Mouse (Mus musculus) forebrain, postnatal 0 days (tissue): ENCODE data around the gene Emp1. TPM values are rescaled to one million over a fixed set of nuclear protein-coding genes. Genes with fewer than 3 reads are reported as not detected.

Experiments used
- ATAC-seq: fragments of 200-750 bp; cut with Nextera tagmentation; 2 replicates; pipeline ENCODE4 v1.8.0; 2017; ENCODE audit warnings: mild to moderate bottlenecking, moderate library complexity
- DNase-seq: peaks from one replicate; pipeline ENCODE4 v3.0.0-alpha.2; 2015
- H3K27ac ChIP-seq: fragments of 300-500 bp; sonication (generic); 2 replicates; pipeline ENCODE4 v1.5.1; 2014; ENCODE audit warnings: low read depth, mild to moderate bottlenecking, antibody characterized with exemption, low read length, moderate library complexity, mixed read lengths
- H3K27me3 ChIP-seq: fragments of 300-500 bp; sonication (generic); 2 replicates; pipeline ENCODE4 v1.6.1; 2014; ENCODE audit warnings: mild to moderate bottlenecking, low read length, mixed read lengths; ENCODE audit not compliant: insufficient read depth
- H3K36me3 ChIP-seq: fragments of 300-500 bp; sonication (generic); 2 replicates; pipeline ENCODE4 v1.6.1; 2014; ENCODE audit warnings: mild to moderate bottlenecking, moderate library complexity; ENCODE audit not compliant: insufficient read depth
- H3K4me1 ChIP-seq: fragments of 300-500 bp; sonication (generic); 2 replicates; pipeline ENCODE4 v1.6.1; 2014; ENCODE audit warnings: antibody characterized with exemption; ENCODE audit not compliant: insufficient read depth
- H3K4me2 ChIP-seq: fragments of 300-500 bp; sonication (generic); 2 replicates; pipeline ENCODE4 v1.6.1; 2014; ENCODE audit warnings: low read depth, mild to moderate bottlenecking, moderate library complexity
- H3K4me3 ChIP-seq: fragments of 300-500 bp; sonication (generic); 2 replicates; pipeline ENCODE4 v1.5.1; 2014; ENCODE audit warnings: low read depth, low read length, mixed read lengths
- H3K9ac ChIP-seq: fragments of 300-500 bp; sonication (generic); 2 replicates; pipeline ENCODE4 v1.6.1; 2014; ENCODE audit warnings: mild to moderate bottlenecking
- H3K9me3 ChIP-seq: fragments of 300-500 bp; sonication (generic); 2 replicates; pipeline ENCODE4 v1.6.1; 2016; ENCODE audit warnings: low read length
- CTCF ChIP-seq: sonication (generic); IDR thresholded peaks from 2 replicates; pipeline ENCODE4 v1.5.1; 2016; ENCODE audit warnings: antibody characterized with exemption, control low read depth, low read depth
- WGBS: fragments of 180-500 bp; shearing (Covaris S2); extraction: QIAGEN DNeasy Blood & Tissue Kit; methylation state at CpG from one replicate; pipeline ENCODE4 v1.1.7; 2014; 5-methylcytosine and 5-hydroxymethylcytosine counted together
- polyA plus RNA-seq: library from polyadenylated mRNA; unstranded; fragments of >200 nt; fragmentation: Nextera tagmentation; extraction: Ambion mirVana; gene quantifications from 2 replicates; pipeline ENCODE4 v1.2.1, GENCODE M21; 2015
- total RNA-seq: library from RNA; depleted of rRNA; stranded (reverse); fragments of >200 nt; gene quantifications from 2 replicates; pipeline ENCODE4 v1.2.3, GENCODE M21; 2014

Gene Emp1
- total and polyA plus RNA-seq, 2 experiments from 2014 or later = 4.3 to 37.0 TPM

DNA sequence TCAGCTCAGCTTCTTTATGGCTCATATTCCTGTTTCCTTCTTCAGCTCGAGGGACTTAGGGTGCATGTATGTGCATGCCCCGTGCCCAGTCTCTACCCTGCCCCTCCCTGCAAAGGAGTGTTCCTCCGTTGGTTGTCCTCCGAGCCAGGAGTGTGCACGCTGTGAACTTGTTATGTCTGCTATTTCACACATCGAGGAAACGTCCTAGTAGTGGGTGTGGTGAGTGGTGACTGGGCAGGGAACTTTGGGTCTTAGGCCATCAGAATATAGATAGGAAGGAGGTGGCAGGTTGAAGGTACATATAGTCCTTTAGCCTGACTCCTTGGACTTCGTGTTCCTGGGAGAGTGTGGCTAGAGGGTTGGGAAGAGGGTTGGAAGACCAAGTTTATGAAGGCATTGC, 26.4 kb downstream of the Emp1 start:
- Histone ChIP-seq H3K27ac (0 out of 2 replicates have a peak overlapping the region, but pooled peaks have one; percentile 15), H3K9me3 (no peaks in the 10 kb centered on the region), H3K36me3 (no peaks in the 10 kb centered on the region), H3K27me3 (no peaks in the 10 kb centered on the region), H3K9ac (no peak overlapping the region), H3K4me2 (no peak overlapping the region), H3K4me1 (no peaks in the 10 kb centered on the region), H3K4me3 (no peak overlapping the region)
- ATAC-seq (no peak), DNase-seq (no peak)
- no peak for TF ChIP-seq CTCF
- 83% methylated on average over 8 of the region's 8 CpGs for WGBS

DNA sequence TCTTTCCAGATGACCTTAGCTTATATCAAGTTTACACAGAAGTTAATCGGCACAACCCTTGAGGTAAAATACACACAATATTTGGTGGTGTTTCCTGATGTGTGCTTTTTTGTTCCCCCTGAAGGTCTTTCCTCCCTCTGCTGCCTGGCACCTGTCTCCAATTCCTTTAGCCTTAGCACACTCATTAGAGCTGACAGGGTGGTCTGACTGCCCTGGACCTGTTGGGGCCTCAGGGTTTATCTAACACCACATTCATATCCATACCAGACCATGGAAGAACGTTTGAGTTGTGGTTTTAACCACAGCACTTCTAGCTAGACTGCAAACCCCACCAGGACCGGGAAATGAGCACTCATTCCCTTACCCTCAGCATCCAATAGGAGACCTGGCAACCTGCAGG, 28.1 kb downstream of the Emp1 start:
- ATAC-seq = no peak
- no peaks in the 10 kb centered on the region for H3K9me3 ChIP-seq
- H3K36me3 ChIP-seq = no peaks in the 10 kb centered on the region
- TF ChIP-seq CTCF = no peak
- H3K4me1 ChIP-seq = no peaks in the 10 kb centered on the region
- no peak for DNase-seq
- H3K27ac ChIP-seq = no peak overlapping the region
- no peaks in the 10 kb centered on the region for H3K27me3 ChIP-seq
- no peak overlapping the region for H3K9ac ChIP-seq
- 73% methylated on average over 3 of the region's 3 CpGs for WGBS
- H3K4me2 ChIP-seq = no peak overlapping the region
- H3K4me3 ChIP-seq = no peak overlapping the region

GRCm38 (mm10) chr6:135395375-135395774, 33.0 kb downstream of the Emp1 start:
- DNase-seq (no peak), ATAC-seq (no peak)
- TF ChIP-seq CTCF = no peak
- H3K4me1 ChIP-seq = no peaks in the 10 kb centered on the region
- no peaks in the 10 kb centered on the region for H3K27me3 ChIP-seq
- no peak overlapping the region for H3K4me2 ChIP-seq
- H3K27ac ChIP-seq = no peak overlapping the region
- no peaks in the 10 kb centered on the region for H3K36me3 ChIP-seq
- no peaks in the 10 kb centered on the region for H3K9me3 ChIP-seq
- 87% methylated on average over 8 of the region's 8 CpGs for WGBS
- H3K4me3 ChIP-seq = no peak overlapping the region
- H3K9ac ChIP-seq = no peak overlapping the region

GRCm38 (mm10) chr6:135397089-135397488, 34.7 kb downstream of the Emp1 start:
- Histone ChIP-seq H3K4me1 (no peaks in the 10 kb centered on the region), H3K9ac (no peak overlapping the region), H3K27ac (no peak overlapping the region), H3K36me3 (no peaks in the 10 kb centered on the region), H3K4me3 (no peak overlapping the region), H3K9me3 (no peaks in the 10 kb centered on the region), H3K27me3 (no peaks in the 10 kb centered on the region), H3K4me2 (no peak overlapping the region)
- 79% methylated on average over 4 of the region's 4 CpGs for WGBS
- DNase-seq (no peak), ATAC-seq (no peak)
- no peak; the same call in 1 of the 2 replicates for TF ChIP-seq CTCF

GRCm38 (mm10) chr6:135397788-135398187, 35.4 kb downstream of the Emp1 start:
- Histone ChIP-seq H3K27me3 (no peaks in the 10 kb centered on the region), H3K4me2 (no peak overlapping the region), H3K9ac (no peak overlapping the region), H3K36me3 (no peaks in the 10 kb centered on the region), H3K4me1 (no peaks in the 10 kb centered on the region), H3K27ac (no peak overlapping the region), H3K4me3 (no peak overlapping the region), H3K9me3 (no peaks in the 10 kb centered on the region)
- TF ChIP-seq CTCF = peak; percentile 49
- WGBS = 90% methylated on average over 8 of the region's 8 CpGs
- DNase-seq = no peak
- ATAC-seq = no peak

DNA sequence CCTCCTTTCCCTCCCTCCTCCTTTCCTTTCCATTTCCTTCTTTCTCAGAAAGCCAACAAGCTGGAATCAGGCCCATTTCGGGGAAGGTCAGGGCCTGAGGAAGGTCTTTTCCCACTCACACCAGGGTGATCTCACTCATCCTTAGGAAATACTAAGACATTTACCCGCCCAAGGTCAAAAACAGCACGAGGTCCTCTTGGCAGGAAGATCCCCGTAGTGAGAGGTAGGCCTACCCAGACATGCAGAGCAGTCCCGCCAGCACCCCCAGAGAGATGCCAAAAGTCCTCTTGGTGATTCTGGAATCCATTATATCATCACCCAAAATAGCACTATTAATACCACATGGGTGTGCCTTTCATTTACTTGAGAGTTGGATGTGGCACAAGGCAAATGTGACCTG, 36.5 kb downstream of the Emp1 start:
- no peak overlapping the region for H3K4me3 ChIP-seq
- no peaks in the 10 kb centered on the region for H3K27me3 ChIP-seq
- ATAC-seq (no peak), DNase-seq (no peak)
- H3K4me1 ChIP-seq = no peaks in the 10 kb centered on the region
- H3K9me3 ChIP-seq = no peaks in the 10 kb centered on the region
- H3K27ac ChIP-seq = no peak overlapping the region
- no peak overlapping the region for H3K9ac ChIP-seq
- TF ChIP-seq CTCF = no peak
- H3K36me3 ChIP-seq = no peaks in the 10 kb centered on the region
- no peak overlapping the region for H3K4me2 ChIP-seq
- 74% methylated on average over 5 of the region's 5 CpGs for WGBS

GRCm38 (mm10) chr6:135400306-135400705, 38.0 kb downstream of the Emp1 start:
- ATAC-seq = no peak

GRCm38 (mm10) chr6:135405093-135405492, 42.7 kb downstream of the Emp1 start:
- Histone ChIP-seq H3K27ac (no peak overlapping the region), H3K36me3 (no peaks in the 10 kb centered on the region), H3K4me1 (no peaks in the 10 kb centered on the region), H3K4me3 (no peak overlapping the region), H3K9ac (no peak overlapping the region), H3K9me3 (no peaks in the 10 kb centered on the region), H3K27me3 (no peaks in the 10 kb centered on the region), H3K4me2 (no peak overlapping the region)
- DNase-seq = no peak
- WGBS = 80% methylated on average over 11 of the region's 11 CpGs
- TF ChIP-seq CTCF = no peak
- ATAC-seq = no peak

More at GRCm38 (mm10) chr6:135400306-135400705, 38.0 kb downstream of the Emp1 start:
- no peaks in the 10 kb centered on the region for H3K36me3 ChIP-seq
- H3K4me1 ChIP-seq = no peaks in the 10 kb centered on the region
- no peaks in the 10 kb centered on the region for H3K27me3 ChIP-seq
- H3K4me3 ChIP-seq = no peak overlapping the region
- TF ChIP-seq CTCF = peak; percentile 78
- DNase-seq = peak; percentile 78
- H3K4me2 ChIP-seq = no peak overlapping the region
- H3K9ac ChIP-seq = no peak overlapping the region
- H3K9me3 ChIP-seq = no peaks in the 10 kb centered on the region
- no peak overlapping the region for H3K27ac ChIP-seq
- WGBS = 46% methylated on average over 3 of the region's 3 CpGs
